Mouse (Mus musculus): Measurements from ENCODE around the gene Papln.

GRCm38 (mm10) chr12:83713749-83714148, 49.7 kb upstream of the Papln start:
- TF ChIP-seq CTCF (conservative IDR thresholded peaks at IDR 0.05 in 1 of 2, IDR thresholded peaks at IDR 0.05 in 1 of 2; ENCODE audit: low read depth in 2 of 2, low read length in 2 of 2), result peak; percentile 30 to 89; a peak in 2 of 4 replicates
- no peak for TF ChIP-seq EP300 (IDR thresholded peaks at IDR 0.05; ENCODE audit: low read length)
- no peak for TF ChIP-seq POLR2AphosphoS2 (IDR thresholded peaks at IDR 0.05; ENCODE audit: low read depth, low read length)
- TF ChIP-seq UBTF (IDR thresholded peaks at IDR 0.05; ENCODE audit: low read depth, low read length), result no peak
- TF ChIP-seq NRF1 (IDR thresholded peaks at IDR 0.05; ENCODE audit: low read depth, low read length), result no peak
- no peak for TF ChIP-seq NELFE (IDR thresholded peaks at IDR 0.05; ENCODE audit: low read depth, low read length)
- TF ChIP-seq CHD1 (IDR thresholded peaks at IDR 0.05; ENCODE audit: low read depth, low read length), result no peak
- peak; percentile 83 for TF ChIP-seq SMC3 (IDR thresholded peaks at IDR 0.05; ENCODE audit: low read depth, low read length)
- TF ChIP-seq POLR2A (IDR thresholded peaks at IDR 0.05; ENCODE audit: low read depth, low read length), result no peak
- no peak for TF ChIP-seq ZMIZ1 (IDR thresholded peaks at IDR 0.05; ENCODE audit: low read depth, low read length)

All from CH12.LX (cell line).